Mouse (Mus musculus): ENCODE measurements around the gene Alyref. TPM values are rescaled to one million over a fixed set of nuclear protein-coding genes. Genes with fewer than 3 reads are reported as not detected.

Gene Alyref
- total RNA-seq, 4 experiments from 2014 or later, result 20.1 to 40.8 (median 35.8) TPM

GRCm38 (mm10) chr11:120547469-120547868 is 50.7 kb downstream of the Alyref start:
- DNase-seq (ENCODE audit: low spot score in 2 of 2), result no peak

- DNase-seq (ENCODE audit: low spot score in 2 of 2), result peak in 1 of 2 experiments; percentile 60
Measured at GRCm38 (mm10) chr11:120545964-120546363, 52.2 kb downstream of the Alyref start.

GRCm38 (mm10) chr11:120542376-120542775 is 55.8 kb downstream of the Alyref start:
- no peak for DNase-seq (ENCODE audit: low spot score in 2 of 2)

Small RNA genes within 50 kb of the gene (microRNA-seq; reads per million reads assigned to microRNA genes)
- not detected for gene Mir6936

Other genes with a start within 250 kb of the Alyref start
- gene Actg1, start 249.8 kb downstream of the Alyref start, total RNA-seq (2022), result 100 to 1,000 TPM; 131 to 185 (median 162) TPM
- gene Fscn2, start 236.8 kb downstream of the Alyref start, total RNA-seq (2022), result under 1 TPM in 3 of 4 experiments, not detected in 1; 0.21 to 0.54 (median 0.29) TPM
- 10 to 100 TPM; 11.5 to 13.5 (median 13.3) TPM for gene Faap100, start 219.6 kb downstream of the Alyref start, total RNA-seq (2022)
- 10 to 100 TPM; 87.7 to 97.5 (median 90.6) TPM for gene Nploc4, start 160.7 kb downstream of the Alyref start, total RNA-seq (2022)
- gene Tspan10, start 155.7 kb downstream of the Alyref start, total RNA-seq (2022), result 1 to 10 TPM in 1 of 4 experiments, not detected in 3; 1.2 TPM
- gene Pde6g, start 144.9 kb downstream of the Alyref start, total RNA-seq (2022), result 1 to 10 TPM in 2 of 4 experiments, under 1 TPM in 2; 0.70 to 1.0 (median 0.94) TPM
- gene Oxld1, start 140.3 kb downstream of the Alyref start, total RNA-seq (2022), result 10 to 100 TPM; 20.4 to 26.4 (median 22.2) TPM
- gene Ccdc137, start 140.2 kb downstream of the Alyref start, total RNA-seq (2022), result 1 to 10 TPM; 4.5 to 6.0 (median 5.1) TPM
- 1 to 10 TPM; 4.7 to 7.5 (median 6.2) TPM for gene Arl16, start 130.8 kb downstream of the Alyref start, total RNA-seq (2022)
- gene Mrpl12, start 113.8 kb downstream of the Alyref start, total RNA-seq (2022), result 100 to 1,000 TPM; 121 to 138 (median 132) TPM
- gene Slc25a10, start 106.5 kb downstream of the Alyref start, total RNA-seq (2022), result 1 to 10 TPM; 1.9 to 5.0 (median 3.1) TPM
- gene Gcgr, start 67.7 kb downstream of the Alyref start, total RNA-seq (2022), result under 1 TPM in 1 of 4 experiments, not detected in 3; 0.29 TPM
- 10 to 100 TPM; 18.6 to 20.5 (median 20.1) TPM for gene Mcrip1, start 48.6 kb downstream of the Alyref start, total RNA-seq (2022)
- 100 to 1,000 TPM; 157 to 382 (median 178) TPM for gene Ppp1r27, start 47.2 kb downstream of the Alyref start, total RNA-seq (2022)
- 100 to 1,000 TPM; 162 to 245 (median 209) TPM for gene P4hb, start 25.1 kb downstream of the Alyref start, total RNA-seq (2022)
- gene Arhgdia, start 16.7 kb downstream of the Alyref start, total RNA-seq (2022), result 10 to 100 TPM; 74.3 to 86.2 (median 80.7) TPM
- gene Anapc11, start 56 bp upstream of the Alyref start, total RNA-seq (2022), result 10 to 100 TPM; 42.5 to 54.1 (median 49.7) TPM
- not detected for gene Npb, start 10.1 kb upstream of the Alyref start, total RNA-seq (2022)
- 10 to 100 TPM; 20.0 to 26.8 (median 26.0) TPM for gene Pcyt2, start 19.6 kb upstream of the Alyref start, total RNA-seq (2022)
- 1 to 10 TPM; 2.6 to 4.5 (median 3.8) TPM for gene Sirt7, start 26.9 kb upstream of the Alyref start, total RNA-seq (2022)
- gene Mafg, start 35.2 kb upstream of the Alyref start, total RNA-seq (2022), result 10 to 100 TPM; 49.5 to 63.3 (median 59.3) TPM
- gene Pycr1, start 45.4 kb upstream of the Alyref start, total RNA-seq (2022), result 1 to 10 TPM; 3.7 to 5.3 (median 4.8) TPM
- gene Myadml2, start 49.8 kb upstream of the Alyref start, total RNA-seq (2022), result 100 to 1,000 TPM; 112 to 153 (median 132) TPM
- gene Notum, start 62.8 kb upstream of the Alyref start, total RNA-seq (2022), result under 1 TPM in 1 of 4 experiments, not detected in 3; 0.22 TPM
- gene Aspscr1, start 74.6 kb upstream of the Alyref start, total RNA-seq (2022), result 10 to 100 TPM; 32.2 to 39.8 (median 35.2) TPM
- 10 to 100 TPM; 26.1 to 31.0 (median 27.3) TPM for gene Cenpx, start 115.4 kb upstream of the Alyref start, total RNA-seq (2022)
- gene Lrrc45, start 115.6 kb upstream of the Alyref start, total RNA-seq (2022), result 1 to 10 TPM; 1.8 to 4.4 (median 2.9) TPM
- 1 to 10 TPM in 2 of 4 experiments, under 1 TPM in 2; 0.75 to 1.2 (median 0.89) TPM for gene Rac3, start 123.1 kb upstream of the Alyref start, total RNA-seq (2022)
- gene Dcxr, start 128.9 kb upstream of the Alyref start, total RNA-seq (2022), result 1 to 10 TPM; 7.9 to 9.8 (median 8.7) TPM
- 10 to 100 TPM in 2 of 4 experiments, 1 to 10 TPM in 2; 6.1 to 30.8 (median 10.4) TPM for gene Cbr2, start 133.7 kb upstream of the Alyref start, total RNA-seq (2022)
- 10 to 100 TPM; 14.8 to 40.9 (median 19.1) TPM for gene Hmga1b, start 164.4 kb upstream of the Alyref start, total RNA-seq (2022)
- gene Rfng, start 185.8 kb upstream of the Alyref start, total RNA-seq (2022), result 10 to 100 TPM; 10.8 to 13.6 (median 13.1) TPM
- 10 to 100 TPM; 65.4 to 71.6 (median 69.3) TPM for gene Gps1, start 185.9 kb upstream of the Alyref start, total RNA-seq (2022)
- gene Dus1l, start 198.0 kb upstream of the Alyref start, total RNA-seq (2022), result 10 to 100 TPM; 29.0 to 36.8 (median 35.0) TPM
- gene Fasn, start 226.2 kb upstream of the Alyref start, total RNA-seq (2022), result 10 to 100 TPM in 2 of 4 experiments, 1 to 10 TPM in 2; 8.4 to 12.2 (median 9.4) TPM